Mouse (Mus musculus) left cerebral cortex, adult 9 months (tissue): ENCODE data around the gene Gast.
"Not testable (repeated sequence)": the region's sequence is repeated elsewhere in the genome, so short reads cannot be mapped to it uniquely, and the experiment has no call there.

ENCODE experiments used
- DNase-seq, 2 experiments: peaks; one replicate each; pipeline ENCODE4 v3.0.0; 2022; ENCODE audit warnings: low spot score in 2 of 2

Gene Gast

GRCm38 (mm10) chr11:100320701-100321410, 13.4 kb upstream of the Gast start:
- not testable (repeated sequence) for DNase-seq

- DNase-seq, result not testable (repeated sequence)
Observed at GRCm38 (mm10) chr11:100321479-100322305, 12.5 kb upstream of the Gast start.

GRCm38 (mm10) chr11:100322591-100323258, 11.5 kb upstream of the Gast start:
- no peak for DNase-seq

- DNase-seq, result peak in 1 of 2 experiments; percentile 64
Observed at GRCm38 (mm10) chr11:100323578-100323977, 10.6 kb upstream of the Gast start.

- DNase-seq, result no peak
Observed at GRCm38 (mm10) chr11:100325062-100325629, 9.1 kb upstream of the Gast start.

- no peak for DNase-seq
Observed at GRCm38 (mm10) chr11:100327316-100327715, 6.9 kb upstream of the Gast start.

GRCm38 (mm10) chr11:100327761-100328160, 6.4 kb upstream of the Gast start:
- DNase-seq, result no peak

- DNase-seq, result peak in 1 of 2 experiments; percentile 55
Observed at GRCm38 (mm10) chr11:100330235-100330634, 4.0 kb upstream of the Gast start.

- not testable (repeated sequence) for DNase-seq
Observed at GRCm38 (mm10) chr11:100330816-100331375, 3.3 kb upstream of the Gast start.

- peak in 1 of 2 experiments; percentile 74 for DNase-seq
Observed at GRCm38 (mm10) chr11:100332766-100333515, 1.3 kb upstream of the Gast start.

GRCm38 (mm10) chr11:100335731-100336130, 1.5 kb downstream of the Gast start:
- no peak for DNase-seq

- no peak for DNase-seq
Observed at GRCm38 (mm10) chr11:100344269-100344668, 10.1 kb downstream of the Gast start.

GRCm38 (mm10) chr11:100352076-100352857, 18.1 kb downstream of the Gast start:
- peak in 1 of 2 experiments; percentile 57 for DNase-seq

GRCm38 (mm10) chr11:100355151-100355951, 21.1 kb downstream of the Gast start:
- DNase-seq, result peak in 1 of 2 experiments; percentile 35

- DNase-seq, result peak in 1 of 2 experiments; percentile 75
Observed at GRCm38 (mm10) chr11:100355972-100356818, 22.0 kb downstream of the Gast start, which contains the start of gene Hap1. TSS of gene Hap1 (minus strand) at chr11:100356128.

- DNase-seq, result no peak
Observed at GRCm38 (mm10) chr11:100356819-100357211, 22.6 kb downstream of the Gast start.

GRCm38 (mm10) chr11:100357408-100357807, 23.2 kb downstream of the Gast start:
- no peak for DNase-seq

- no peak for DNase-seq
Observed at GRCm38 (mm10) chr11:100360175-100360574, 26.0 kb downstream of the Gast start.
